Mouse (Mus musculus) thymus, adult 2 months (tissue): Measurements from ENCODE around the gene Psma7.

Source experiments
- CTCF ChIP-seq: fragments of 200-500 bp; IDR thresholded peaks from 2 replicates; pipeline ENCODE4 v1.5.1; 2012; ENCODE audit warnings: mild to moderate bottlenecking, control low read depth, low read length, moderate library complexity, borderline replicate concordance; ENCODE audit not compliant: control insufficient read depth, poor library complexity, insufficient read depth; ENCODE audit errors: extremely low read depth
- POLR2A ChIP-seq: fragments of 200-500 bp; IDR thresholded peaks from 2 replicates; pipeline ENCODE4 v1.6.1; 2012; ENCODE audit warnings: mild to moderate bottlenecking, low read length, control low read depth, moderate library complexity; ENCODE audit not compliant: control insufficient read depth, poor library complexity, insufficient read depth; ENCODE audit errors: extremely low read depth

GRCm38 (mm10) chr2:180090285-180090684 lies 48.1 kb upstream of the Psma7 start:
- TF ChIP-seq CTCF (no peak), POLR2A (no peak)
